Mouse (Mus musculus) adrenal gland, adult 10 weeks (tissue): ENCODE results near the gene Tardbp. TPM values are rescaled to one million over a fixed set of nuclear protein-coding genes. Genes with fewer than 3 reads are reported as not detected.

ENCODE experiments used
- polyA plus RNA-seq: library from polyadenylated mRNA; stranded (reverse); fragments of 350-450 nt; fragmentation: Illumina TruSeq; extraction: RNeasy Lipid Tissue Mini Kit (QIAGEN cat#74804); gene quantifications from one replicate; pipeline ENCODE4 v1.2.3, GENCODE M21; 2014; ENCODE audit warnings: low read depth, low replicate concordance

Tardbp gene
- polyA plus RNA-seq, result 696 TPM

DNA sequence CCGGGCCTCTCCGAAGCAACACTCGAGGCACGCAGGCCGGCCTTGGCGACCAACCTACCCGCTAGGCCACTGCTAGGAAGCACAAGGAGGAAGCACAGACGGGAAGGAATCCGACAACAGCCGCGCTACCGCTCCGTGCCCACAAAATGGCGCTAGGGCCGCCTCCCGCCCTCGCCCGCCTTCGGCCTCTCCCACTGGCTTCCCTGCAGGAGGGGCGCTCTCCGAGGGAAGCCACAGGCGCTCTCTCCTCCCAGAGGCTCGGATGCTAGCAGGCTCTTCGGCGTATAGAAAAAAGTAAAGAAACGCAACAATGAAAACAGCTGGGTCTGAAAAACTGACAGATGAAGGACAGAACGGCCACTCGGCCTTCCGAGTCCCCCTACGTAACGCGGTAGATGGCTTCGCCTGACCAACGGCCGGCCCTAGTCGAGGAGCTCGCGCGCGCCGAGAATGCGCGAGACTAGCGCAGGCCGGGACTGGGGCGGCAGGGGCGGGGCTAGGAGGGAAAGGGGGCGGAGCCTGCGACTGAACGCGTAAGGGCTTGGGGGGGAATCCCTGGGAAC lies at the start of gene Tardbp:
Gene Tardbp (minus strand): TSS at position 397 of the 563 bp plus-strand sequence.

DNA sequence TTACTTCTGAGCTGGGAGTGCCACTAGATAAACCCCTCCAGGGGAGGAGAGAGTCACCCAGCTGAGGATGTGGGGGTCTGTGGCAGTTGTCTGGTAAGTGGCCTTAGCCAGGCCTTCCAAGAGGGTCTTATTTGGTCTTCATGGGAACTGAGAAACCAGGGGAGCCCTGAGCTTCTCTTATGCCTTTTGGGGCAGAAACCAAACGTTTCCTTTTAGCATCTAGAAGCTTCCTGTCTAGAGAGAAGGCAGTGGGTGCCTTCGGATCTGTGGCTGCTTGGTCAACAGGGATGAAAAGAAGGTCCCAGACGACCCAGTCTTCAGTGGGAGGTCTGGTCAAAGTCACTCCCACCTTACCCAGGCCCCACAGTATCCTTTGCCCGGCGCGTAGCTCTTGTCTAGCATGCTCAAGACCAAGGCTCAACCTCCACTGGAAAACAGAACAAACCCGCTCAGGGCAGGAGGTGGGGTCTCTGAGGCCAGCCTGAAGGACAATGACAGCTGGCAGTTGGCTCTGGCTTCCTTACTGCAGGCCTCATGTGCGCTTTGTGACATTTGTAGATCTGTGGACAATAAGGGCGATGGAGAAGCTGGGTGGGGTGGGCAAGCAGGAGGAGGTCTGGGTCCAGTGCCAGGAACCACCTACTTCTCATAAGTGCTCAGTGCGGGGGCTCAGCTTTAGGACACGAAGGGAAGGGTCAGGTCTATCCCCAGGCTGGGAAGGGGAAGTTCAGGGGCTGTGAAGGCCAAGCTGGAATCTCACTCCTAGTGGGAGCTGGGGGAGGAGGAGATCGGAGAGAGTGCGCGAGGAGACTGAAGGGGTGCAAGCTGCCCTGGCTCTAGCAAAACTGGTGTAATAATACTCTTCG lies 16.7 kb upstream of the Tardbp start, which contains the start of gene Gm572:
Gene Gm572 (plus strand): TSS at position 27 of the 866 bp plus-strand sequence.

DNA sequence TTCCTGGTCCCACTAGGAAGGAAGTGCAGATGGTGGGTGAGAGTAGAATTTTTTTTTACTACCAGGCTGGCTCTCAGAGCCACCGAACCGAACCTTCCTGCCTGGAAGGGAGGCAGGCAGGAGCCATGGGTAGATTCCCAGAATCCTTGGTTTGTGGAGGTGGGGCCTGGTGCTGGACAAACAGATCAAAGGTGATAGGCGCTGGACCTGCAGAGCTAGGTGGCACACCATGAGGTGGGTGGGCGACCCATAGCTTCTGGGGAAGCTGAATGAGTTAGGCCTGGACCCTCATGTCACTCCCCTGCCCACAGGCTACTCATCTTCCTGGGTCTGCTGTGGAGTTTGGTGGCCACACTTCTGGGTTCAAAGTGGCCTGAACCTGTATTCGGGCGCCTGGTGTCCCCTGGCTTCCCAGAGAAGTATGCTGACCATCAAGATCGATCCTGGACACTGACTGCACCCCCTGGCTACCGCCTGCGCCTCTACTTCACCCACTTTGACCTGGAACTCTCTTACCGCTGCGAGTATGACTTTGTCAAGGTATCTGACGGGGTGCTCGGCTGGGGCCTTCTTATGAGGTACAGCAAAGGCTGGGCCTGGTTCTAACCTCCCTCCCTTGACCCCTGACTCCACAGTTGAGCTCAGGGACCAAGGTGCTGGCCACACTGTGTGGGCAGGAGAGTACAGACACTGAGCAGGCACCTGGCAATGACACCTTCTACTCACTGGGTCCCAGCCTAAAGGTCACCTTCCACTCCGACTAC lies 24.3 kb downstream of the Tardbp start, which contains the start of gene Masp2:
Gene Masp2 (plus strand): TSS at position 198 of the 764 bp plus-strand sequence.

DNA sequence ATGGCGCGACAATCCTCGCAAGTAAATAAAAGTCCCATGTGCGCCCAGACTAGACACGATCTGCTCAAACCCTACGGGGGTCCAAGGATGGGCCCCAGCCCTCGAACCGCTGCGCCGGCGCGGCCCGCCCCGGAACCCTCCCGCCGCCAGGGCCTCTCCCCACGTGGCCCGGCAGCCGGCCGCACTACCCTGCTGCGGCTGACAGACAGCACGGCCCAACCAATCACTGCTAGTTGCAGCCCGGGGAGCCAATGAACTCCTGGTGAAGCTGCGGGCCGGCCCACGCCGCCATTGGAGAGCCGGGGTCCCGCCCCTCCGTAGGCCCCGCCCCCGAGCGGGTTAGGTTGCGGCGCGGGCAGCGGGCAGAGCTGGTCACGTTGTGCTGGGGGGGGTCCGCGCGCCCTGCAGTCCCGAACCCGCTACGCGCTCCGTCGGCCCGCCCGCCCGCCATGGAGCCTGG lies 35.6 kb downstream of the Tardbp start, which contains the start of gene Srm:
Gene Srm (plus strand): TSS at position 333 of the 460 bp plus-strand sequence.

Other genes with a start within 250 kb of the Tardbp start
- gene Ubiad1, start 182.2 kb downstream of the Tardbp start, polyA plus RNA-seq, result 3.4 TPM
- 8.6 TPM for gene Mtor, start 178.4 kb downstream of the Tardbp start, polyA plus RNA-seq
- not detected for gene Angptl7, start 126.6 kb downstream of the Tardbp start, polyA plus RNA-seq
- gene Exosc10, start 68.6 kb downstream of the Tardbp start, polyA plus RNA-seq, result 8.1 TPM
- 0.93 TPM for gene Srm, start 35.5 kb downstream of the Tardbp start, polyA plus RNA-seq
- not detected for gene Masp2, start 24.5 kb downstream of the Tardbp start, polyA plus RNA-seq
- not detected for gene Gm572, start 16.3 kb upstream of the Tardbp start, polyA plus RNA-seq
- 1.3 TPM for gene Casz1, start 177.4 kb upstream of the Tardbp start, polyA plus RNA-seq